Mouse (Mus musculus) megakaryocyte, embryonic 14.5 days (primary cell): ENCODE data around the gene Scarb1.

Experiments
- FLI1 ChIP-seq: IDR thresholded peaks from 2 replicates; pipeline ENCODE4 v1.6.1; 2012; ENCODE audit warnings: low read length, inconsistent platforms, mixed read lengths
- GATA1 ChIP-seq: IDR thresholded peaks from 3 replicates; pipeline ENCODE4 v1.6.1; 2012; ENCODE audit warnings: mixed read lengths, low read length, inconsistent platforms, borderline replicate concordance

DNA sequence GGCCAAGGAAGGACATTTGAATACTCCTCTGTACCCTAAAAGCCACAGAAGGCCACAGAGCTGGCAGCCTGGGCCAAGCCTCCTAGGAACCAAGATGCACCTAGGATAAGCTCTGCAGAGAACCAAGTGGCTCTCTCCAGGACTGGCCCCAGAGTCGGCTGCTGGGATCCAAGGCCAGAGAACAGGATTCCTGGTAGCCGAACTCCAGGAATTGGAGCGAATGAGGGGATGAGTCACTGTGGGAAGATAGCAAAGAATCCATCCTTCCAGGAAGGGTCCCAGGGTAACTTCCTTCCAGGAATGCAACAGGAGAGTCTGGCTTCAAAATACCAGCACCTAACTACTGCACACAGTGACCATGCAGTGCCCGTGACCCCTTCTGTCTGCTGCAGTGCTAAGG is 8.6 kb downstream of the Scarb1 start:
- TF ChIP-seq FLI1 (no peak), GATA1 (no peak)
